Mouse (Mus musculus) lung, postnatal 10 days (tissue): Measurements from ENCODE around the gene Gorasp1.

ENCODE experiments used
- DNase-seq: peaks from one replicate; pipeline ENCODE4 v3.0.0; 2021

Gene Gorasp1

DNA sequence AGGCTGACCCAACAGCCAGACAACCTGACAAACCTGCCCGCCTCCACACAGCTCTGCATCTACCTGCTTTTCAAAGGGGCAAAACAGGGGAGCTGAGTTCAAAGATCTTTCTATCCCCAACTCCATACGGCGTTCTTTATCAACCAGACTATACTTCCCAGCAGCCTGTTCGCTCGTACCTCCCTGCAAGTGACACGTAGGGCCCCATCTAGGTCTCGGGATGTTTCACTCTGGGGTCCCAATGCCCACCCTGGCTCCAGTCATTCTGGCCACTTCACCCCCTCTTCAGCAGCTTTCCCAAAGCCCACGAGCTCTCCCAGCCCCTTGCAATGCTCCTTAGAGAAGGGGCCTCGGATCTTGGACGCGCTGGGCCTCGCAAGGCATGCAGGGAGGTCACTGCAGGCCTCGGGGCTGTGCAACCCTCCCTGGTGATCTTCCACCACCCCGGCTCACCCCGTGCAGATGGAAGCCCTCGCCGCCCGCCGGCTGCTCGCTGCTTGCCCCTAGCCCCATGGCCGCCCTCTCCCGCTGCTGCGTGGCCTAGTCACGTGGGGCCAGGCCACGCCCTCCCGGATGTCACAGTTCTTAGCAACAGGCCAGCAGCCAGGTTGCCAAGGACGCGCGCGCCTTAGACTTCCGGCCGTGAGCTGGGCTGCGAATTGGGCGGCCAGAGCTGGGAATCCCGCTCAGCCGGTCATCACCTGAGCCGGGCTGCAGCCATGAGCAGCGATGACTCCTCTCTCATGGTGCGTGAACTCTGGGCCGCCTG lies at the start of gene Gorasp1, which contains the start of gene Ttc21a:
Gene Gorasp1 (minus strand): TSS at position 561 of the 769 bp plus-strand sequence.
Gene Ttc21a (plus strand): TSS at position 602 of the 769 bp plus-strand sequence.
- DNase-seq = peak; percentile 97

GRCm38 (mm10) chr9:119985881-119986574 lies 48.7 kb upstream of the Gorasp1 start:
- no peak for DNase-seq

DNA sequence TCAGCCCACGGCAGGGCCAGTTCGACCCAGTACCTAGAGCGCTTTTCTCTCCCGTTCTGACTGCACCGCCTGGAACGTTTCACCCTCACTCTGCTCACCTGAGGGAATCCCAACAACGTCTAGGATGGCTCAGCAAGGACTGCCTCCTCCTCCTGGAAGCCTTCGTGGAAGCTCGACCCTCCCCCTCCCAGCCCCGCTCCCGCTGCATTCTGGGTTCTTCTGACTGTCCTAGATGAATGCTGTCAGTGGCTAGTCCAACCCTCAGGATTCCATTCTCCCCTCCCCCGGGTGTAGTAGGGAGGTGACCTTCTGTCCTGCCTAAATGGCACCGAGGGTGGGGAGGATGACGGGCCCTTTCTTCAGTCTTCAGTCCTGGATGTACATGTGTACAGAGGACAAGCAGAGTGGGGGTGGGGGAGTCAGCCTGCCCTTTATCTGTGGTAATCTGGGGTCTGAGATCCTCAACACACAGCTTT lies 47.2 kb upstream of the Gorasp1 start, which contains the start of gene Csrnp1:
Gene Csrnp1 (minus strand): TSS at position 123 of the 476 bp plus-strand sequence.
- DNase-seq = peak; percentile 52

DNA sequence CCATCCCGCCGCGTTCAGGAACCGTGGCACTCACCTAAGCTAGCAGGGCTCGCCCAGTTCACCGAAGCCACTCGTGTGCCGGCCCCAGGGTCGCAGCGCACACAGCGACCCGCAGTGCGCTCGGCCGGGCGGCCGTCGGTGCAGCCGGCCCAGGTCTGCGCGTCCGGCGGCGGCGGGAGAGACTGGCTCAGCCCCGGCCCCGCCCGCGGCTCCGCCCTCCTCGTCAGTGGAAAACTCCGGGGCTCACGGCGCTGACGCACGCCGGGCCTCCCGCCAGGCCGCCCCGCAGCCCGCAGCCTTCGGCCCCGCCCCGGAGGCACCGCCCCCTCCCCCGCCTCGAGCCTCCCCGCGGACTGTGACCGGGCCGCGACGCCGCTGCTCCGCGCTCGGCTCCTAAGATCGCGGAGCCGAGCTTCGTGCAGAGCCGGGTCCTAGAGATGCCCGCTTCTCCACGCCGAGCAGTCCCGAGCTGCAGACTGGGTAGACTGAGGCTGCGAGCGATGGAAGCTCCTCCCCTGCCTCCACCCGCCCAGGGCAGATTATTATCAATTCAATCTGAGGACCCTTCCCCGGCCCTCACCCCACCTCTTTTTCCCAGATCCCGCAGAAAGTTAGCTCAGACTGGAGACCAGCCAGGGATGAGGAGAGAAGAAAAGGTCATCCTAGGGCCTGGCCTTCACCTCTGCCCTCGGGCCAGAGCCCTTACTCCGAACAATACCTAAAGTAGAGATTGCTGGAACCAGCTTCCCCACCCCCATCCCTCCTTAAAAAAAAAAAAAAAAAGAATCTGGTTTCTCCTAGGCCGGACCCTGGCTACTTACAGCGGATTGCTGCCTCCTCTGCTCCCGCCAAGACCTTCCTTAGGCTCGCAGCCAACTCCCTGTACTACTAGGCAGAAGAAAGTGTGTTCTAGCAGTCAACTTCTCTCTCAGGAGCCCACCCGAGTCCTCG lies 46.5 kb upstream of the Gorasp1 start:
- DNase-seq = peak; percentile 95

GRCm38 (mm10) chr9:119982956-119983551 lies 45.7 kb upstream of the Gorasp1 start:
- DNase-seq = peak; percentile 68

DNA sequence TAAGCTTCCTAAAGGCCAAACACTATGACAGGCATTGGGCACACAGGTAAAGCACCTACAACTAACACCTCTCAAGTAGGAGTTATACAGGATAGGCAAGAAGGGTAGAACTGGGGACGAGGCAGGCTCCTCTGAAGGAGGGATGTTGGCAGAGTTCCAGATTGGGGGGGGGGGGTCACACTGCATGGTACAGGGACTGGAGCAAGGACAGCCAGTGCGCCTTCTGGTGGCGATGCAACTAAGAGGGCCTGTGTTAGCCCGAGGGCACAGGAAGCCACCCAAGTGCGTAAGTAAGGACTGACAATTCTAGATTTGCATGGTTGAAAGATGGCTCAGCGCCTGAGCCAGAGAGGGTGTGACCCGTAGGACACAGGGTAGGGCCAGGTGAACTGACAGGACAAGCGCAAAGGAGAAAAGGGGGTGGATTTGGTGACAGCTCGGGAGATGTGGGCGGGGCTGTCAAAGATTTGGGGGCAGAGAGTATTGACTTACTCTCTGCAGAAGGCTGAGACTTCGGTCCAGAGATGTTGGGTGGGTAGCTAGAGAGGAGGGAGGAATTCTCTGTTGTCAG lies 45.0 kb upstream of the Gorasp1 start:
- DNase-seq = peak; percentile 86

DNA sequence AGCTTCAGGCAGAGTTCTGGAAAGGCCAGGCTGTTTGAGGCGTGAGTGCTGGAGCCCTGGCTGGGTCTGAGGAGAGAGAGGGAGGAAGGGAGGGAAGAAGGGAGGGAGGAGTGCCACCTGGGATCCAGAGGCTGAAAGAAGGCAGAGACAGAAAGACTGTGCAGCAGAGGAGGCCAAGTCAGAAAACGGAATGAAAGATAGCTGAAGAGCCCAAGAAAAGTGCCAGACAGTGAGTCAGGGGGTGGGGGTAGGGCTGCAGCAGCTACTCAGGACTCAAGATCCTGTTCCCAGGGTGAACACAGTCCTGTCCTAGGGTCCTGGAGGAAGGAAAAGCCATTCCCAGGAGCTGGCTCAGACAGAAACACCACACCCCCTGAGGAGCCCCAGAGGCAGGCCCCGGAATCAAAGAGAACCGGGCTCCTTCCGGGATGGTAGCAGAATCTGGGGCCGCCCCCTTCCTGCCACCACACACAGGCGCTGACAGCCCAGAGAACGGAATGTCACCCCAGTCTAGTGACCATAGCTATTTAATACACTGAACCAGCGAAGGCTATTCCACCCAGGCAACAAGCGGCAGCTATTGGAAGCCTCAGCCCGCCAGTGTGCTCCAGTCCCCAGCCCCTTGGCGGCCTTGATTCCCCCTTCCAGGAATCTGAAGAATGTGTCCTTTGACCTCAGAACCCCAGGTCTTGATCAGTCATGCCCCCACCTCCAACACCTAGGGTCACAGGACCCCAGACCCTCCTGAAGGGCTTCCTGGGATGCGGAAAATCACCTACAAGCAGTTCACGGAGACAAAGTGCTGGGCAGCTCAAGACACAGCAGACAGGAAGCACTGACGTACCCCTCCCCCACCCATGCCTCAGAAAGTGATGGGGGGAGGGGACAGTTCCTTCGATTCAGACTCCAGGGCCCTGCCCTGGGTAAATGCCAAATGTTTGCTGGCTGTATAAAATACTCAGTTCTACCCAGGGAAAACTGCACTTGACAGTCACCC lies 44.1 kb upstream of the Gorasp1 start:
- peak; percentile 92 for DNase-seq

- DNase-seq = peak; percentile 42
Measured at GRCm38 (mm10) chr9:119980770-119981182, 43.4 kb upstream of the Gorasp1 start.

DNA sequence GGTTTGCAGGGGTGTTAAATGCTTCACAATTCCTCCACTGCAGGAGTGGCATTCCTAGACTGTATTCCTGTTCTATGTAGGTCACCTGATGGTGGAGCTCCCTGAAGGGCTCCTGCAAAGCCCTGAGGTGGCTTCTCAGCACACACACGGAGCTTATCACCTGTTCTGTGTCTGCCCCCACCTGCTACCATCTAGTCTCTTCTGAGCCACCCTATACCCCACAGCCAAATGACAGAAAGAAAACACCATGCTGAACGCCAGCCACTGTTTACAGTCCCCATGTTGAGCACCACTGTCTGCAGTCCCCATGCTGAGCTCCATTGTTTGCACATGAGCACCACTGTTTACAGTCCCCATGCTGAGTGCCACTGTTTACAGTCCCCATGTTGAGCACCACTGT lies 42.4 kb upstream of the Gorasp1 start:
- no peak for DNase-seq

DNA sequence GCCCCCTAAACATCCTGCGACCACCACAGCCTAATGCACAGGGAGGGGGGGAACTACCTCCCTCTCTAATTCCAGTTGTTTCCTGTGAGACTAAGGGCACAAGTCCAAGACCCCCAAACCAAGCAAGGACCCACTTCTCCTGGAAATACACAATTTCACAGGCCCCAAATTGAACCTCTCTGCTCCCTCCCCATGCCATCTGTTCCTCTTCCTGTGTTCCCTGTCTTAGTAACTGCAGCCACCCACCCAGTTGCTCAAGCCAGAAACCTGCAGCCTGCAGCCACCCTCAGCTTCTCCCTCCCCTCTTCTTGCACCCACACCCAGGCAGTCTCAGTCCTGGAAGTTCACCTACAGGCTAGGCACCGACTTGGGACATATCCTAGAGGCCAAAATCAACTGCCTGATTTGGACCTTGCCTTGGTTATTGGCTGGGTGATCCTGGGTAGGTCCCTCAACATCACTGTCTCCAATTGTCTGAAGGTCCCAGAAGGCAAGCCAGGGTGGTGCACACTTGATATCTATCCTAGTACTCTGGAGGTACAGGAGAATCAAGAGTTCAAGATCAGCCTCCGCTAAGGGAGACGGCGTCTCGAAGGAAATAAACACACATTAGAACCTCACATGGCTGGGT lies 41.6 kb upstream of the Gorasp1 start:
- no peak for DNase-seq

GRCm38 (mm10) chr9:119978151-119978810 lies 40.9 kb upstream of the Gorasp1 start:
- no peak for DNase-seq

GRCm38 (mm10) chr9:119977557-119978060 lies 40.2 kb upstream of the Gorasp1 start:
- peak; percentile 53 for DNase-seq

- no peak for DNase-seq
Measured at GRCm38 (mm10) chr9:119976704-119977556, 39.6 kb upstream of the Gorasp1 start.

DNA sequence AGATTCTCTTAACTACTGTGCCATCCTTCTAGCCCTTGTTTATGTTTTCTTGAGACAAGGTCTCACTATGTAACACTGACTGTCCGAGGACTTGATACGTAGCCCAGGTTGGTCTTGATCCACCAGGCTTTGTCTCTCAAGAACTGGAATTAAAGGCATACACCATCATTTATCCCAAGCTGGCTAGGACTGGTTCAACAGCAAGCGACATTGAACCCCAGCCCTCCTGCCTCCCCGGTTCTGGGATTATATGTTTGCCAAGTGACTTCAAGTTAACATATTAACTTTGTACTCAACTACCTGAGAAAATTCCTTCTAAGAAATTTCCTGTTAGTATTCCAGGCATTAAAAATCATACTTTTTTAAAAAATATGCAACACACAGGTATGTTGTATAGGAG lies 37.9 kb upstream of the Gorasp1 start:
- no peak for DNase-seq

DNA sequence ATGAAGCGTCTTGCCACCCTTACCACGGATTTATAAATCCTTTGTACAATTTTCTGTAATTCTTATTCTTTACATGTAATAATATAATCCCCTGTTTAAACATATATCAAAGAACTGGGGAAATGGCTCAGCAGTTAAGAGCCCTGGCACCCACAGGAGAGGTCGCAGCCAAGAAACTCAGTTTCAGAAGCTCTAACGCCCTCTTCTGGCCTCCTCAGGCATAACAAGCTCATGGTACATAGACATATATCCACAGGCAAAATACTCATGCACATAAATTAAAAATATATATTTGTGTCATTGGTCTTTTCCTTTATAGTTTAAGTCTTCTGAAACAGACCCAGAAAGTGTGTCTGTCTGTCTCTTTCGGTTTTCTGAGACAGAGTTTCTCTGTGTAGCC lies 37.2 kb upstream of the Gorasp1 start:
- no peak for DNase-seq

DNA sequence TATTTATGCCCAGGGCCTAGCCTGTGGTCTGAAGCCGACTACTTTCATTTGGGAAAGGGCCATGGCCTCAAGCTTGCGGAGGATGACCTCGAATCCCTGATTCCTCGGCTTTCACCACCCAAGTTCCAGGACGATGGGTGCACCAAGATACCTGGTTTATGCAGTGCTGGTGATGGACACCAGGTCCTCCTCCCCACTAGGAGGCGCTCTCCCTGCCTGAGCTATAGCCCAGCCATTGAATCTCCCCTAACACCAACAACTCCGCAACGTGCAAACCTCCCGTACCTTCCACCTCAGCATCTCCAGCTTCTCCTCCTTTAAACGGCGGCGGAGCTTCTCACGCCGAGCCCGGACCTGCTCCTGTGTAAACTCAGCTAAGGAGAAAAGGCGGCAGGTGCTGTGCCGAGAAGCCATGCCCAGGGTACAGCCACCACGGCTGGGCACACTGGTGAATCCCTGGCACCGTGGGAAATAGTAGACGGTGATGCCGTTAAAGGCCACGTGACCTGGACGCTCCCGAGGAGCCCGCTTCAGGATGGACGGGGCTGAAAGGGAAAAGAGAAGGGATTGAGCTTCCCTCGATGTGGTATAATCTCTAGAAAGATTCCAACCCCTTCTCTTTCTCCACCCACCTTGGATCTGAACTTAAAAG lies 36.6 kb upstream of the Gorasp1 start:
- no peak for DNase-seq

DNA sequence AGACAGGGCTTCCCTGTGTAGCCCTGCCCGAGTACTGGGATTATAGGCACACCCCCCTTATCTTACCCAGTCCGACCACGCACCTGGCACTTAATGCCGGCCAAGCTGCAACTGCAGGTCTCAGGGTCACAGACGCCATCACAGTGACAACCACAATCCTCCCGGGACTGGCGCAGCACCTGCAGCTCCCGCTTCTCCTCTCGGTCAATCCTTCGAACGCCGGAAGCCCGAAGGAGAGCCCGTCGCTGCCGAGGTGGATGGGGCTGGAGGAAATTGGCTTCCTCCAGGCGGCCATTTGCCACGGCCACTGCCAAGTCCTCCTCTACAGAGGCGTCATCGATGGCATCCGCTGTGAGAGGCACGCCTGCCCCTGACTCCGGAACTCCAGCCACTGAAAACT lies 35.9 kb upstream of the Gorasp1 start:
- peak; percentile 41 for DNase-seq

DNA sequence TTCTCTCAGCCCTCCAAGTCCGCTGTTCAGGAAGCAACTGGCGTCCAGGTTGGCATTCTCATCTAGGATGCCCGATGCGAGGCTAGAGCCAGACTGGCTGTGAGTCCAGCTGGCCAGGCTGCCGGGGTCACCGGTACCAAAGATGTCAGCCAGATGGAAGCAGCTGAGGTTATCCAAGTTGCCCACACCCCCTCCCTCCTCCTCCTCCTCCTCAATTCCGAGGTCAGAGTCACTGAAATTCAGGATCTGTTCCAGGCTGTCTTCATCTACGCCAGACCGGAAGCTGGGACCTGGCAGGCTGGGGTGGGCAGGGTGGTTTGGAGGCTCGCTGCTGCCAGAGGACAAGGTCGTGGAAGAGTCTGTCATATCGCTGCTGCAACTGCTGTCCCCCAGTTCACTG lies 35.2 kb upstream of the Gorasp1 start:
- peak; percentile 42 for DNase-seq
